Mouse (Mus musculus) testis, adult 2 months (tissue): ENCODE data around the gene Cbx6.

Experiments used
- CTCF ChIP-seq: fragments of 200-500 bp; IDR thresholded peaks from 2 replicates; pipeline ENCODE4 v1.5.1; 2012; ENCODE audit warnings: low read depth, mild to moderate bottlenecking, inconsistent platforms, low read length, moderate library complexity; ENCODE audit not compliant: control insufficient read depth, insufficient read depth, insufficient replicate concordance
- POLR2A ChIP-seq: fragments of 200-500 bp; IDR thresholded peaks from 2 replicates; pipeline ENCODE4 v1.6.1; 2012; ENCODE audit warnings: low read depth, mild to moderate bottlenecking, inconsistent platforms, low read length, moderate library complexity; ENCODE audit not compliant: control insufficient read depth

GRCm38 (mm10) chr15:79803533-79804351, 30.7 kb downstream of the Cbx6 start:
- no peak for TF ChIP-seq CTCF
- no peak for TF ChIP-seq POLR2A
